Mouse (Mus musculus) stomach, embryonic 15.5 days (tissue): ENCODE results near the gene Kcnj9. TPM values are rescaled to one million over a fixed set of nuclear protein-coding genes. Genes with fewer than 3 reads are reported as not detected.

Source experiments
- ATAC-seq: fragments of 200-750 bp; cut with Nextera tagmentation; 2 replicates; pipeline ENCODE4 v1.8.0; 2017; ENCODE audit warnings: low read depth, moderate number of reproducible peaks, moderate TSS enrichment; ENCODE audit not compliant: insufficient read depth, low FRiP score
- H3K27ac ChIP-seq: fragments of 300-500 bp; sonication (generic); 2 replicates; pipeline ENCODE4 v1.5.1; 2015; ENCODE audit warnings: mild to moderate bottlenecking, inconsistent platforms
- H3K27me3 ChIP-seq: fragments of 300-500 bp; sonication (generic); replicated peaks from 2 replicates; pipeline ENCODE4 v1.6.1; 2015; ENCODE audit warnings: inconsistent platforms
- H3K36me3 ChIP-seq: fragments of 300-500 bp; sonication (generic); 2 replicates; pipeline ENCODE4 v1.6.1; 2015; ENCODE audit warnings: inconsistent platforms
- H3K4me1 ChIP-seq: fragments of 300-500 bp; sonication (generic); 2 replicates; pipeline ENCODE4 v1.6.1; 2015; ENCODE audit warnings: inconsistent platforms
- H3K4me2 ChIP-seq: fragments of 300-500 bp; sonication (generic); 2 replicates; pipeline ENCODE4 v1.6.1; 2015; ENCODE audit warnings: mild to moderate bottlenecking, inconsistent platforms
- H3K4me3 ChIP-seq: fragments of 300-500 bp; sonication (generic); replicated peaks from 2 replicates; pipeline ENCODE4 v1.5.1; 2015; ENCODE audit warnings: inconsistent platforms
- H3K9ac ChIP-seq: fragments of 300-500 bp; sonication (generic); 2 replicates; pipeline ENCODE4 v1.6.1; 2015; ENCODE audit warnings: inconsistent platforms
- H3K9me3 ChIP-seq: fragments of 300-500 bp; sonication (generic); 2 replicates; pipeline ENCODE4 v1.6.1; 2016; ENCODE audit warnings: inconsistent platforms
- WGBS: fragments of 180-500 bp; shearing (Covaris S2); methylation state at CpG from one replicate; pipeline ENCODE4 v1.1.7; 2015; 5-methylcytosine and 5-hydroxymethylcytosine counted together
- polyA plus RNA-seq: library from polyadenylated mRNA; unstranded; fragments of >200 nt; fragmentation: Nextera tagmentation; extraction: Ambion mirVana; gene quantifications from 2 replicates; pipeline ENCODE4 v1.2.1, GENCODE M21; 2015

Gene Kcnj9
- polyA plus RNA-seq, 1 experiment from 2014 or later = 0.05 TPM

GRCm38 (mm10) chr1:172299528-172299927 lies 29.6 kb downstream of the Kcnj9 start:
- no peaks in the 10 kb centered on the region for H3K27me3 ChIP-seq
- H3K36me3 ChIP-seq = no peaks in the 10 kb centered on the region
- WGBS = 72% methylated on average over 7 of the region's 7 CpGs
- no peak for ATAC-seq
- no peak overlapping the region for H3K4me3 ChIP-seq
- H3K4me2 ChIP-seq = no peak overlapping the region
- peaks cover 28% of the 10 kb centered on the region for H3K4me1 ChIP-seq
- H3K27ac ChIP-seq = no peak overlapping the region
- no peak overlapping the region for H3K9ac ChIP-seq
- no peaks in the 10 kb centered on the region for H3K9me3 ChIP-seq

GRCm38 (mm10) chr1:172297611-172298537 lies 31.2 kb downstream of the Kcnj9 start, which contains the start of gene Atp1a2:
Gene Atp1a2, minus strand, starts transcription at chr1:172298064.
- ATAC-seq = peak; percentile 28; the same call in 1 of the 2 replicates
- Histone ChIP-seq H3K36me3 (no peaks in the 10 kb centered on the region), H3K27ac (peak within 1 kb of the TSS; percentile 71), H3K4me3 (peak within 1 kb of the TSS; percentile 26), H3K27me3 (no peaks in the 10 kb centered on the region), H3K9me3 (no peaks in the 10 kb centered on the region), H3K4me2 (peak within 1 kb of the TSS; percentile 51), H3K4me1 (peaks cover 28% of the 10 kb centered on the region), H3K9ac (no peak within 1 kb of the TSS)
- 9% methylated on average over 16 of the region's 16 CpGs for WGBS

DNA sequence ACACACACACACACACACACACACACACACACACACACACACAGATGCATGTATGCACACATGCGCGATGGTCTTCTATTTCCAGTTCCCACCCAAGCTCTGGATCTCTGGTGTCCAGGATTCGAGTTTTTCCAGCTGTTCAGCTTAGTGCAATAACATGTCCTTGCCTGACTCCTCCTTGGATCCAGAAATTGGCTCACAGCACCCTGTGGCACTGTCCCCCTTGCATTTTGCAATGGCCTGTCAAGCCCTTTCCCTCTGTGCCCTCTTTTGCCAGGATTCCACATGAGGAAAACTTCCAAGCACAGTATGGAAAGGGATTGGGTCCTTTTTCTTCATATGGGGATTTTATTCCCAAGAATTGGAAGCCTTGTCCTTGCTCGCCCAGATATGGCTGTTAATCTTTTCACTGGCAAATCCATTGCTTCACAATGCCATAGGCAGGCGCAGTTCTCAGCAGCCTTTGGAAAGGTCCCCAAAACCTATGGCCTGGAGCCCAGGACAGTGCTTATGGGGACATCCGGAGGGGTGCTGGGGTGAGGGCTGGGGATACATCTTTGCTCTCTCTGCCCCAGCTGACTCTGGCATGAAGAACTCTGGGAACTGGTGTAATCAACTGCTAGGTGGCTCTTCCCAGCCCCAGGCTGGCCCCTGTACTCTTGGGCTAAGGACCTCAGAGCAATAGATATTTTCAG lies 32.2 kb downstream of the Kcnj9 start:
- no peak for ATAC-seq
- H3K9me3 ChIP-seq = no peaks in the 10 kb centered on the region
- peak overlapping the region; percentile 26 for H3K4me3 ChIP-seq
- peak overlapping the region; percentile 51 for H3K4me2 ChIP-seq
- 68% methylated on average over 6 of the region's 6 CpGs for WGBS
- peaks cover 25% of the 10 kb centered on the region for H3K4me1 ChIP-seq
- no peaks in the 10 kb centered on the region for H3K27me3 ChIP-seq
- H3K36me3 ChIP-seq = no peaks in the 10 kb centered on the region
- no peak overlapping the region for H3K9ac ChIP-seq
- H3K27ac ChIP-seq = peak overlapping the region; percentile 71

DNA sequence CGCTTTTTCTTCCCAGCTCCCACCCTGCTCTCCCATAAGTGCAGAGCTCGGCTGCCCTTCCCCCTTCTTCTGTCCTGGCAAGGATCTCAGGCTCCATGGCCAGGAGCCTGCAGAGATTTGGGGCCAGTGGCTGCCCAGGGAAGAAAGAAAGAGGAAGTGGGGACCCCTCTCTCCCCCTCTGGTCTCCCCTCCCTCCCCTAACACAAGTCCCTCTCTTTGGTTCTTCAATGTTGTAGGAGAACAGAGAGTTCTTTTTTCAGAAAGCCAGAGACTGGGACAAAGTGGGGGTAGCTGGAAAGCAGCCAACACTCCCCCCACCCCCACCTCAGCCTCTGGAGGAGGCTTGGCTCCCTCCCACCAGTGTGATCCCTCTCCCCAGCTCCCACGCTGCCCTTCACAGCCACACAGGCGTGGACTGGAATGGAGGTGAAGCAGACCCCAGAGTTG lies 33.3 kb downstream of the Kcnj9 start:
- Histone ChIP-seq H3K27me3 (no peaks in the 10 kb centered on the region), H3K9ac (no peak overlapping the region), H3K4me3 (no peak overlapping the region), H3K36me3 (no peaks in the 10 kb centered on the region), H3K27ac (peak overlapping the region; percentile 71; the same call in 1 of the 2 replicates), H3K4me1 (peaks cover 25% of the 10 kb centered on the region), H3K4me2 (peak overlapping the region; percentile 51), H3K9me3 (no peaks in the 10 kb centered on the region)
- 37% methylated on average over 4 of the region's 4 CpGs for WGBS
- ATAC-seq = peak; percentile 23; the same call in 1 of the 2 replicates

DNA sequence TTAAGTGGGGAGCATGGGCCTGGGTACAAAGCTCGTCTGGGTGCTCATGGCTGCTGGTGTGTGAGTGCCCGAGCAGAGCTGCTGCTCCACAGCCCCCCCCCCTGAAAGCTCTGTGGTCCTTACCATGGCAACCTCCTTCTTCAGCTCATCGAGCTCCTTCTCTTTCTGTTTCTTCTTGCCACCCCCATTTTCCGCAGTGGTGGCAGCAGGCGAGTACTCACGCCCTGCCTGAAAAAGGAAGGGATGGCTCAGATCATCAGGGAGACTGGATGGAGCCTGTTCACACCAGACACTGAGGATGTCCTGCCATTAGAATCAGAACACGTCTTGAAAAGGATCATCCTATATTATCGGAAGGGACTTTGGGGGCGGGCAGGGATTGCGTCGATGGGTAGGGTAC lies 35.7 kb downstream of the Kcnj9 start:
- Histone ChIP-seq H3K4me2 (no peak overlapping the region), H3K9ac (no peak overlapping the region), H3K9me3 (no peaks in the 10 kb centered on the region), H3K4me3 (no peak overlapping the region), H3K27me3 (no peaks in the 10 kb centered on the region), H3K36me3 (no peaks in the 10 kb centered on the region), H3K4me1 (peaks cover 22% of the 10 kb centered on the region), H3K27ac (no peak overlapping the region)
- WGBS = 87% methylated on average over 11 of the region's 11 CpGs
- no peak for ATAC-seq

DNA sequence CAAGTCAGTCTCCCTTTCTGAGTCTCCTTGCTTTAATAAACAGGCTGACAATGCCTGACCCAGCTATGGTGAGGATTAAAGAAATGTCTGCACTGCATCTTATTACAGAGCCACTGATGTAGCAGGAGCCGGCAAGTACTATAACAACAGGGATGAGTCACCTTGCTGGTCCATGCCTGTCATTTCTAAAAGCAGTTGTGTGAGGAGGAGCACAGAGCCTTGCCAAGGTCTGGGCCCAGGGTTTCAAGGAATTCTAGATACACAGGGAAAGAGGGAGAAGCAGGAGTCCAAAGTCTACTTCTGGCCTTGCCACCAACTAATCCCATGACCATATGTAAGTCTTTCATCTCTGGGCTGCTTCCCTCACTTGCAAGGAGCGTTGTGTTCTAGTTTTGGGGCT lies 36.2 kb downstream of the Kcnj9 start:
- Histone ChIP-seq H3K27ac (no peak overlapping the region), H3K36me3 (no peaks in the 10 kb centered on the region), H3K4me2 (no peak overlapping the region), H3K4me1 (peaks cover 22% of the 10 kb centered on the region), H3K27me3 (no peaks in the 10 kb centered on the region), H3K4me3 (no peak overlapping the region), H3K9ac (no peak overlapping the region), H3K9me3 (no peaks in the 10 kb centered on the region)
- ATAC-seq = no peak
- WGBS = 71% methylated on average over 2 of the region's 2 CpGs

DNA sequence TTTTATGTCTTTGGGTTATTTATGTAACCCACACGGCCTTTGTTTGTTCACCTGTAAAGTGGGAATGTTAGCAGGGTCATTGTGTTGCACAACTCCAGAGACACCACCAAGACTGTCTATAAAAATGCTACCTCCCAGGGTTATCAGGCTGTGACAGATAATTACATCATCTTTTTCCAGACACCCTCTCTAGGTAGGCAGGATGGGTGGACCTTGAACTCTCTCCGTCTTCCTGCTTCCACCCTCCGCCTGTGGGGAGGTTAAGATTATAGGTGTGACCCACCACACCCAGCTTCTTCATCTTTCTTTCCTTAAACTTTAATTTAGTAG lies 39.5 kb downstream of the Kcnj9 start:
- Histone ChIP-seq H3K4me3 (no peak overlapping the region), H3K9me3 (no peaks in the 10 kb centered on the region), H3K27me3 (no peaks in the 10 kb centered on the region), H3K36me3 (no peaks in the 10 kb centered on the region), H3K9ac (no peak overlapping the region), H3K4me1 (no peaks in the 10 kb centered on the region), H3K4me2 (no peak overlapping the region), H3K27ac (no peak overlapping the region)
- 63% methylated on average over 3 of the region's 3 CpGs for WGBS
- no peak for ATAC-seq

GRCm38 (mm10) chr1:172288900-172289616 lies 40.1 kb downstream of the Kcnj9 start:
- H3K9me3 ChIP-seq = no peaks in the 10 kb centered on the region
- no peak overlapping the region for H3K4me2 ChIP-seq
- H3K4me1 ChIP-seq = no peaks in the 10 kb centered on the region
- 90% methylated on average over 11 of the region's 11 CpGs for WGBS
- no peak overlapping the region for H3K4me3 ChIP-seq
- no peaks in the 10 kb centered on the region for H3K36me3 ChIP-seq
- no peak overlapping the region for H3K27ac ChIP-seq
- no peak for ATAC-seq
- no peaks in the 10 kb centered on the region for H3K27me3 ChIP-seq
- H3K9ac ChIP-seq = no peak overlapping the region

DNA sequence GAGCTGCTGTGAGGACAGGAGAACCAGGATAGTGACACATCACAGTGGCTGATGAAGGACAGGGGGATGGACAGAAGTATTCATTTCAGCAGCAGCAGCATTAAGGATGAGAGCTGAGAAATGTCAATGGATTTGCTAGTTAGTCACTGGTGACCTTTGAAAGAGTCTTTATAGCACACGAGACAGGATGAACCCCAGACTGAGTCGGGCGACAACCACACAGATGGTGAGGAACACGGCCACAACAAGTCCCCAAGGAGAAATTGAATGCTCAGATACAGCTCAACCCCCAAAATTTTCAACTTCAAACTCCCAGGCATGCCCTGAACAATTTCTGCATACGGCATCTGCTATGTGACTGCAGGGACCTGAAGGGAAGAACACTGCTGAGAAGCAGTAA lies 42.4 kb downstream of the Kcnj9 start:
- 90% methylated on average over 5 of the region's 5 CpGs for WGBS
- Histone ChIP-seq H3K9me3 (no peaks in the 10 kb centered on the region), H3K4me2 (no peak overlapping the region), H3K4me1 (no peaks in the 10 kb centered on the region), H3K36me3 (no peaks in the 10 kb centered on the region), H3K27me3 (no peaks in the 10 kb centered on the region), H3K9ac (no peak overlapping the region), H3K27ac (no peak overlapping the region), H3K4me3 (no peak overlapping the region)
- ATAC-seq = no peak

DNA sequence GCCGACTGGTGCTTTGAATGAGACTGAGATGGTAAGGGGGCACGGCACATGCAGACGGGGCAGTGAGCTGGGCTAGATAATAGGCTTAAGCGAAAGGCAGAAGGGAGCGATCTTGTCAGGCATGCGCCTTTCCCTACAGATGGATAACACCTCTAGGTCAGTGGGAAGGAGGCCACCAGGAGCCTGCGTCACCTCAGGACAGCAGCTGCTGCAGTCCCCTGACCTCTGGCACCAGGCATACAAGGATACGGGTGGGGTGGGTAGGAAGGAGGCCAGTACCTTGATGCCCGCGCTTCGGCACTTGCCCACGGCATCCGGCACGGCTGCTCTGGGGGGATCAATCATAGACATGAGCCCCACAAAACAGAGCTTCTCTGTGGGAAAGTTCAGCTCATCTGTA lies 44.9 kb downstream of the Kcnj9 start:
- H3K4me2 ChIP-seq = no peak overlapping the region
- H3K4me3 ChIP-seq = no peak overlapping the region
- H3K27me3 ChIP-seq = no peaks in the 10 kb centered on the region
- ATAC-seq = no peak
- H3K9ac ChIP-seq = no peak overlapping the region
- no peaks in the 10 kb centered on the region for H3K9me3 ChIP-seq
- H3K36me3 ChIP-seq = no peaks in the 10 kb centered on the region
- H3K4me1 ChIP-seq = no peaks in the 10 kb centered on the region
- H3K27ac ChIP-seq = no peak overlapping the region
- 86% methylated on average over 14 of the region's 14 CpGs for WGBS

DNA sequence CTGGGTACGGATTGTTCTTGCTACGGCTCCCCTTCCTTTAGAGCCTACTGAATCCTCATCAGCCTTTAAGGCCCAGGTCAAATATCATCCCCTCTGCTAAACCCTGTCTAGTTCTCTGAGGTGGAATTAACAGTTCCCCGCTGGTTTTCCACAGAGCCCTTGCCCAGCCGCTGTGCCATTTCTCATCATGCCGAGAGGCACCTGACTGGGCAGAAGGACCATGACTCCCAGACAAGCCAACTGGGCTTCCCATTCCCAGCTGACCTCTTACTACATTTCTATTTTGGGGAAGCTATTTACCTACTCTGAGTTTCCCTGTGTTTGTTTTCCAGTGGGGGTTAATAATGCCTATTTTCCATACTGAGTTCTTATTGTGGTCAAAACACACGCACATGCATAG lies 46.0 kb downstream of the Kcnj9 start:
- Histone ChIP-seq H3K9ac (no peak overlapping the region), H3K27me3 (no peaks in the 10 kb centered on the region), H3K4me1 (no peaks in the 10 kb centered on the region), H3K4me3 (no peak overlapping the region), H3K36me3 (no peaks in the 10 kb centered on the region), H3K9me3 (no peaks in the 10 kb centered on the region), H3K4me2 (no peak overlapping the region), H3K27ac (no peak overlapping the region)
- no peak for ATAC-seq
- 92% methylated on average over 6 of the region's 6 CpGs for WGBS
